Mouse (Mus musculus) MEL (cell line): ENCODE results near the gene Paqr9. TPM values are rescaled to one million over a fixed set of nuclear protein-coding genes. Genes with fewer than 3 reads are reported as not detected.
A peak's percentile ranks its signal among the peaks of the same experiment; 100 is the strongest.

Experiments
- DNase-seq: peaks from one replicate; pipeline ENCODE4 v3.0.0; 2011; ENCODE audit warnings: low read depth, low spot score
- H3K27ac ChIP-seq: 2 replicates; pipeline ENCODE4 v1.5.1; 2012; ENCODE audit warnings: low read depth, mild to moderate bottlenecking, control low read depth, low read length, moderate library complexity; ENCODE audit not compliant: control insufficient read depth
- H3K27me3 ChIP-seq, 2 experiments: fragments of 150-350 bp in 1 of 2; sonication (generic) in 1 of 2; 2 replicates each; pipeline ENCODE4 v1.6.1; 2012; ENCODE audit warnings: low read length in 2 of 2, mild to moderate bottlenecking in 2 of 2, improper control_type of control experiment in 1 of 2, moderate library complexity in 1 of 2; ENCODE audit not compliant: insufficient read depth in 2 of 2, control insufficient read depth in 1 of 2
- H3K36me3 ChIP-seq, 2 experiments: 2 replicates each; pipeline ENCODE4 v1.6.1; 2012 to 2014; ENCODE audit warnings: low read length in 2 of 2, improper control_type of control experiment in 1 of 2, inconsistent platforms in 1 of 2, mild to moderate bottlenecking in 1 of 2; ENCODE audit not compliant: insufficient read depth in 2 of 2, control insufficient read depth in 1 of 2
- H3K4me1 ChIP-seq, 2 experiments: fragments of 150-350 bp in 1 of 2; sonication (generic) in 1 of 2; 2 replicates each; pipeline ENCODE4 v1.6.1; 2012; ENCODE audit warnings: low read length in 2 of 2, improper control_type of control experiment in 1 of 2, mild to moderate bottlenecking in 1 of 2; ENCODE audit not compliant: insufficient read depth in 2 of 2, control insufficient read depth in 1 of 2
- H3K4me3 ChIP-seq, 2 experiments: fragments of 150-350 bp in 1 of 2; sonication (generic) in 1 of 2; 2 replicates each; pipeline ENCODE4 v1.5.1; 2012; ENCODE audit warnings: low read depth in 2 of 2, low read length in 2 of 2, mild to moderate bottlenecking in 2 of 2, moderate library complexity in 2 of 2, control low read depth in 1 of 2, improper control_type of control experiment in 1 of 2; ENCODE audit not compliant: control insufficient read depth in 1 of 2, insufficient read depth in 1 of 2
- H3K79me2 ChIP-seq: 2 replicates; pipeline ENCODE4 v1.6.1; 2012; ENCODE audit warnings: mild to moderate bottlenecking, low read length, moderate library complexity; ENCODE audit not compliant: control insufficient read depth, poor library complexity, insufficient read depth
- H3K9ac ChIP-seq: 2 replicates; pipeline ENCODE4 v1.6.1; 2012; ENCODE audit warnings: low read depth, mild to moderate bottlenecking, control low read depth, low read length, moderate library complexity; ENCODE audit not compliant: control insufficient read depth, poor library complexity, severe bottlenecking
- H3K9me3 ChIP-seq: fragments of 150-350 bp; sonication (generic); replicated peaks from 2 replicates; pipeline ENCODE4 v1.6.1; 2012; ENCODE audit warnings: mild to moderate bottlenecking, low read length, improper control_type of control experiment, moderate library complexity; ENCODE audit not compliant: insufficient read depth
- BHLHE40 ChIP-seq: IDR thresholded peaks from 2 replicates; pipeline ENCODE4 v1.6.1; 2012; ENCODE audit warnings: low read depth, mild to moderate bottlenecking, inconsistent platforms, low read length, improper control_type of control experiment, borderline replicate concordance
- CHD2 ChIP-seq: IDR thresholded peaks from 2 replicates; pipeline ENCODE4 v1.6.1; 2011; ENCODE audit warnings: low read length, improper control_type of control experiment
- E2F4 ChIP-seq: IDR thresholded peaks from 2 replicates; pipeline ENCODE4 v1.6.1; 2011; ENCODE audit warnings: low read depth, low read length, improper control_type of control experiment, borderline replicate concordance
- ELF1 ChIP-seq: IDR thresholded peaks from 2 replicates; pipeline ENCODE4 v1.6.1; 2014; ENCODE audit warnings: low read depth, mild to moderate bottlenecking, inconsistent platforms, low read length, improper control_type of control experiment, moderate library complexity
- ETS1 ChIP-seq: IDR thresholded peaks from 2 replicates; pipeline ENCODE4 v1.6.1; 2012; ENCODE audit warnings: low read depth, mild to moderate bottlenecking, inconsistent platforms, low read length, improper control_type of control experiment, moderate library complexity
- GABPA ChIP-seq: IDR thresholded peaks from 2 replicates; pipeline ENCODE4 v1.6.1; 2012; ENCODE audit warnings: low read depth, mild to moderate bottlenecking, inconsistent platforms, low read length, improper control_type of control experiment, moderate library complexity
- GATA1 ChIP-seq: IDR thresholded peaks from 2 replicates; pipeline ENCODE4 v1.6.1; 2011; ENCODE audit warnings: low read depth, low read length, improper control_type of control experiment
- HCFC1 ChIP-seq: IDR thresholded peaks from 2 replicates; pipeline ENCODE4 v1.6.1; 2012; ENCODE audit warnings: low read depth, mild to moderate bottlenecking, inconsistent platforms, low read length, improper control_type of control experiment, moderate library complexity
- JUND ChIP-seq: IDR thresholded peaks from 2 replicates; pipeline ENCODE4 v1.6.1; 2011; ENCODE audit warnings: low read depth, mild to moderate bottlenecking, improper control_type of control experiment, low read length
- KAT2A ChIP-seq: conservative IDR thresholded peaks from 2 replicates; pipeline ENCODE4 v1.6.1; 2012; ENCODE audit warnings: low read depth, low read length, improper control_type of control experiment, inconsistent platforms
- MAFK ChIP-seq: IDR thresholded peaks from 2 replicates; pipeline ENCODE4 v1.6.1; 2011; ENCODE audit warnings: low read depth, mild to moderate bottlenecking, low read length, improper control_type of control experiment, borderline replicate concordance
- MAX ChIP-seq: IDR thresholded peaks from 2 replicates; pipeline ENCODE4 v1.6.1; 2011; ENCODE audit warnings: low read length, improper control_type of control experiment
- MAZ ChIP-seq: IDR thresholded peaks from 2 replicates; pipeline ENCODE4 v1.6.1; 2012; ENCODE audit warnings: low read depth, mild to moderate bottlenecking, inconsistent platforms, low read length, improper control_type of control experiment
- MEF2A ChIP-seq: IDR thresholded peaks from 2 replicates; pipeline ENCODE4 v1.6.1; 2014; ENCODE audit warnings: low read depth, mild to moderate bottlenecking, inconsistent platforms, low read length, improper control_type of control experiment; ENCODE audit not compliant: poor library complexity, insufficient replicate concordance, severe bottlenecking; ENCODE audit errors: extremely low read depth
- MXI1 ChIP-seq: IDR thresholded peaks from 2 replicates; pipeline ENCODE4 v1.6.1; 2011; ENCODE audit warnings: mild to moderate bottlenecking, low read depth, low read length, improper control_type of control experiment
- MYB ChIP-seq: IDR thresholded peaks from 2 replicates; pipeline ENCODE4 v1.6.1; 2011; ENCODE audit warnings: mild to moderate bottlenecking, low read depth, low read length, improper control_type of control experiment
- MYC ChIP-seq: IDR thresholded peaks from 2 replicates; pipeline ENCODE4 v1.6.1; 2011; ENCODE audit warnings: low read depth, mild to moderate bottlenecking, low read length, improper control_type of control experiment, moderate library complexity
- NELFE ChIP-seq: IDR thresholded peaks from 2 replicates; pipeline ENCODE4 v1.6.1; 2011; ENCODE audit warnings: low read depth, low read length, improper control_type of control experiment
- NRF1 ChIP-seq: IDR thresholded peaks from 2 replicates; pipeline ENCODE4 v1.6.1; 2014; ENCODE audit warnings: low read depth, mild to moderate bottlenecking, inconsistent platforms, low read length, improper control_type of control experiment, moderate library complexity; ENCODE audit not compliant: poor library complexity, insufficient read depth, severe bottlenecking
- POLR2A ChIP-seq, 2 experiments: IDR thresholded peaks; 2 replicates each; pipeline ENCODE4 v1.6.1; 2011 to 2012; ENCODE audit warnings: low read length in 2 of 2, mild to moderate bottlenecking in 2 of 2, control low read depth in 1 of 2, improper control_type of control experiment in 1 of 2, low read depth in 1 of 2, moderate library complexity in 1 of 2; ENCODE audit not compliant: control insufficient read depth in 1 of 2, insufficient read depth in 1 of 2, poor library complexity in 1 of 2
- POLR2AphosphoS2 ChIP-seq: IDR thresholded peaks from 2 replicates; pipeline ENCODE4 v1.6.1; 2011; ENCODE audit warnings: low read length, improper control_type of control experiment
- RAD21 ChIP-seq: IDR thresholded peaks from 2 replicates; pipeline ENCODE4 v1.6.1; 2011; ENCODE audit warnings: mild to moderate bottlenecking, low read depth, low read length, improper control_type of control experiment
- SIN3A ChIP-seq: IDR thresholded peaks from 2 replicates; pipeline ENCODE4 v1.6.1; 2012; ENCODE audit warnings: low read length, improper control_type of control experiment, inconsistent platforms
- TAL1 ChIP-seq: IDR thresholded peaks from 2 replicates; pipeline ENCODE4 v1.6.1; 2012; ENCODE audit warnings: mild to moderate bottlenecking, inconsistent platforms, low read length, moderate library complexity, mixed read lengths
- TBP ChIP-seq: IDR thresholded peaks from 2 replicates; pipeline ENCODE4 v1.8.0; 2011; ENCODE audit warnings: low read depth, low read length, improper control_type of control experiment
- UBTF ChIP-seq: IDR thresholded peaks from 2 replicates; pipeline ENCODE4 v1.6.1; 2012; ENCODE audit warnings: low read depth, mild to moderate bottlenecking, inconsistent platforms, low read length, improper control_type of control experiment, moderate library complexity, borderline replicate concordance; ENCODE audit not compliant: insufficient read depth
- USF2 ChIP-seq, 2 experiments: IDR thresholded peaks; 2 replicates each; pipeline ENCODE4 v1.6.1; 2011 to 2012; ENCODE audit warnings: improper control_type of control experiment in 2 of 2, low read length in 2 of 2, borderline replicate concordance in 1 of 2, inconsistent platforms in 1 of 2, low read depth in 1 of 2, mild to moderate bottlenecking in 1 of 2; ENCODE audit not compliant: insufficient read depth in 1 of 2
- ZC3H11A ChIP-seq: IDR thresholded peaks from 2 replicates; pipeline ENCODE4 v1.6.1; 2012; ENCODE audit warnings: low read depth, mild to moderate bottlenecking, inconsistent platforms, low read length, improper control_type of control experiment
- ZMIZ1 ChIP-seq: IDR thresholded peaks from 2 replicates; pipeline ENCODE4 v1.6.1; 2012; ENCODE audit warnings: low read depth, mild to moderate bottlenecking, inconsistent platforms, low read length, improper control_type of control experiment, moderate library complexity
- polyA plus RNA-seq, 2 experiments: library from polyadenylated mRNA; stranded (reverse) in 1 of 2; unstranded in 1 of 2; fragments of >175 nt in 1 of 2; fragments of >200 nt in 1 of 2; gene quantifications; 2 replicates each; pipeline versions ENCODE4 v1.2.1 to v1.2.4; 2012; ENCODE audit warnings: low replicate concordance in 2 of 2, low read depth in 1 of 2; ENCODE audit not compliant: insufficient read length in 2 of 2, insufficient read depth in 1 of 2, missing spikeins in 1 of 2
- total RNA-seq: library from RNA; depleted of rRNA; stranded (reverse); fragments of 300-350 nt; gene quantifications from 2 replicates; pipeline ENCODE4 v1.2.3, GENCODE M21; 2012; rRNA removed

Gene Paqr9
- total RNA-seq (13.4 and 18.0 TPM in 2 replicates), polyA plus RNA-seq (10 to 100 TPM; 24.8 to 46.0 TPM)

DNA sequence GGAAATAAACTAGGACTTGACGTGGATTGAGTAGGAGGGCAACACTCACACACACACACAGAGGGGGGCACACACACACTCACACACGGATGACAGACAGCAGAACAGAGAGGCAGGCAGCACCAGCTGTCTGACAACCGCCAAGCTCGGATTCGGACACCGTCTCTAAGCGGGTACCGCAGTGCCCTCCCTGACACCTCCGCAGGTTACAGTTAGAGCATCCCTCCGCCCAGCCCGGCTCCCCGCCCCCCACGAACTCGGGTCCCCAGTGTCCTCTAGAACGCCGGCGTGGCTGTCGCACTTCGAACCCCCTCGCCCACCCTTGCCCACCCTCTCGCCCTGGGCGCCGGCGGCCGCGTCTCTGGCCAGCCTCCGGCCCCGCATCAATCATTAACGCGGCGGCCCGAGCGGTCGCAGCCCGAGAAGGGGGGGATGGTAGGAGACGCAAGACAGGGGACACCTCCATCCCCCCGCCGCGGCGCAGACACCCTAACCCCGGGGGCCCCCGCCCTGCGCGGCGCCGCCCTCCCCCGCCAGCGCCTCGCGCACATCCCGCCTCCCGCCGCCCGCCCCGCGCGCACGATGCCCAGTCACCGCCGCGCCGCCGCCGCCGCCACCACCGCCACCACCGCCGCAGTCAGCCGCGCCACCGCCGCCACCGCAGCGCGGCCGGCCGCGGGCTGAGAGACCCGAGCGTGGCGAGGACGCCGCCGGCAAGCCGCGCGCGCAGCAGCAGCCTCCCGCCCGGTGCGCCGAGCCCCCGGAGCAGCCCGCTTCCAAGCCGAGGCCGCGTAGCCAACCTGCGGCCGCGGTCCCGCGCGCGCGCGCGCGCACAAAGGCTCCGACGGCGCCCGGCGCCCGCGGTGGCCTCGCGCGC, at the start of gene Paqr9:
TSS of gene Paqr9 (plus strand) at position 599 of the 877 bp plus-strand sequence.
- Histone ChIP-seq H3K27ac (peak within 1 kb of the TSS; percentile 58), H3K4me3 (peak within 1 kb of the TSS; percentile 54 to 72)

DNA sequence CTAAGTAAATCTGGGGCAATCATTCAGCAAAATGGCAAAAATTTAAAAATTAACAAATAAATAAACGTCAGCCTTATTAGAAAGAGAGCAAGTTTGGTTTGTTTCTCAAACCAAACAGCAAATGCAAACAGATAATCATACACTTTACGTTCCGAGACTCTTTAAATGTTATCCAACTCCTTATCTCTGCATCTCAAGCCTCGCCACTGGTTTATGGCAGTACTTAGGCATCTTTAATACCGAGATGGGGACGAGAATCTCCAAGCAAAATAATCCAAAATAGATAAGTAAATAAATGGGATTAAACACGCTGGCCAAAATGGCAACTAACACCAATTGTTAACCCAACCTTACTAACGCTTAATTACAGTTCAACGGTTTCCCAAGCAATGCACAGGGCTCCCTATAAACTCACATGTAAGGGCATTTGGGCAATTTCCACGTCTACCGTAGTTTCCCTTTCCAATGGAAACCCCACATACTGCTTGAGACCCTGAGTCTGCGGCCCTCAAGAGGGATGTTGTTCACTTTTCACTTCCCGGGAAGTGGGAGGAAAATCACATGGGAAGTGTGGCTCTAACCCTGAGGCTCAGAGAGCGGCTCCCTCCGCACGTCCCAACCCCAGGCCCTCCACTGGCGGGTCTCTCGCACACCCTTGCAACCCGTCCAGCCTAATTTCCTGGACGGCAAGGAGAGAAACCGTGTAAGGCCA, 48.6 kb upstream of the Paqr9 start:
- peak; percentile 58 for DNase-seq
- Histone ChIP-seq H3K36me3 (peaks cover 0 to 43% of the 10 kb centered on the region in 2 experiments; a peak in 3 of 4 replicates), H3K79me2 (peaks cover 62% of the 10 kb centered on the region), H3K4me3 (peak overlapping the region; percentile 62 to 98), H3K27me3 (no peaks in the 10 kb centered on the region), H3K9ac (peak overlapping the region; percentile 95), H3K4me1 (peaks cover 2 to 18% of the 10 kb centered on the region in 2 experiments)
- TF ChIP-seq POLR2AphosphoS2 (no peak), MEF2A (no peak), USF2 (IDR thresholded peaks at IDR 0.05; ENCODE audit: borderline replicate concordance in 1 of 2, insufficient read depth in 1 of 2, low read depth in 1 of 2, low read length in 2 of 2) (no peak), GATA1 (peak; percentile 66; the same call in 1 of the 2 replicates), MXI1 (no peak), GABPA (no peak), MYB (peak; percentile 35; the same call in 1 of the 2 replicates), ELF1 (no peak), MAFK (no peak), TBP (no peak), HCFC1 (no peak), ZC3H11A (no peak), TAL1 (no peak), CHD2 (no peak), UBTF (no peak), MYC (peak; percentile 48; the same call in 1 of the 2 replicates), JUND (no peak), SIN3A (no peak), BHLHE40 (no peak), ETS1 (no peak), ZMIZ1 (no peak), E2F4 (no peak), MAX (0 out of 2 replicates have a peak, but pooled peaks have one; percentile 32), POLR2A (IDR thresholded peaks at IDR 0.05; ENCODE audit: control insufficient read depth in 1 of 2, insufficient read depth in 1 of 2, low read depth in 1 of 2, low read length in 2 of 2, poor library complexity in 1 of 2) (no peak), KAT2A (no peak), RAD21 (no peak)
- TF ChIP-seq, all 39 proteins: peak for 4
- Histone ChIP-seq H3K9me3 (no peaks in the 10 kb centered on the region), H3K27ac (peak overlapping the region; percentile 92)

More for the DNA sequence above, at the start of gene Paqr9:
- Histone ChIP-seq H3K27me3 (no peaks in the 10 kb centered on the region), H3K9me3 (no peaks in the 10 kb centered on the region), H3K9ac (peak within 1 kb of the TSS; percentile 88), H3K79me2 (peaks cover 55% of the 10 kb centered on the region), H3K4me1 (peaks cover 16 to 43% of the 10 kb centered on the region in 2 experiments), H3K36me3 (peaks cover 2 to 58% of the 10 kb centered on the region in 2 experiments; a peak in 3 of 4 replicates)
- peak; percentile 55 for DNase-seq
- TF ChIP-seq NELFE = peak; percentile 45; the same call in 1 of the 2 replicates
- peak; percentile 51; the same call in 1 of the 2 replicates for TF ChIP-seq MAZ
- TF ChIP-seq MYB = no peak
- peak; percentile 42; the same call in 1 of the 2 replicates for TF ChIP-seq NRF1
